Mouse (Mus musculus) heart, embryonic 14.5 days (tissue): ENCODE measurements around the gene Tmem50b. TPM values are rescaled to one million over a fixed set of nuclear protein-coding genes. Genes with fewer than 3 reads are reported as not detected.
"Not testable (repeated sequence)": the region's sequence is repeated elsewhere in the genome, so short reads cannot be mapped to it uniquely, and the experiment has no call there.

Experiments
- ATAC-seq: fragments of 200-750 bp; cut with Nextera tagmentation; 2 replicates; pipeline ENCODE4 v1.8.0; 2017; ENCODE audit warnings: low read depth, moderate TSS enrichment; ENCODE audit not compliant: insufficient number of reproducible peaks, insufficient read depth, low FRiP score
- H3K27ac ChIP-seq, 2 experiments: fragments of 200-500 bp in 1 of 2; fragments of 300-500 bp in 1 of 2; sonication (generic) in 1 of 2; replicated peaks in 1 of 2; 2 replicates each; pipeline ENCODE4 v1.5.1; 2012 to 2014; ENCODE audit warnings: low read depth in 2 of 2, low read length in 2 of 2, control low read depth in 1 of 2, mild to moderate bottlenecking in 1 of 2, mixed read lengths in 1 of 2; ENCODE audit not compliant: control insufficient read depth in 1 of 2, insufficient read depth in 1 of 2
- H3K27me3 ChIP-seq: fragments of 300-500 bp; sonication (generic); 2 replicates; pipeline ENCODE4 v1.6.1; 2014; ENCODE audit warnings: mild to moderate bottlenecking, low read length, control low read depth; ENCODE audit not compliant: control insufficient read depth, insufficient read depth
- H3K36me3 ChIP-seq: fragments of 300-500 bp; sonication (generic); 2 replicates; pipeline ENCODE4 v1.6.1; 2014; ENCODE audit warnings: mild to moderate bottlenecking, control low read depth, low read length, mixed read lengths; ENCODE audit not compliant: control insufficient read depth, insufficient read depth
- H3K4me1 ChIP-seq, 2 experiments: fragments of 200-500 bp in 1 of 2; fragments of 300-500 bp in 1 of 2; sonication (generic) in 1 of 2; 2 replicates each; pipeline ENCODE4 v1.6.1; 2012 to 2014; ENCODE audit warnings: low read length in 2 of 2, control low read depth in 1 of 2, mixed read lengths in 1 of 2; ENCODE audit not compliant: control insufficient read depth in 2 of 2, insufficient read depth in 2 of 2
- H3K4me2 ChIP-seq: fragments of 300-500 bp; sonication (generic); 2 replicates; pipeline ENCODE4 v1.6.1; 2014; ENCODE audit warnings: mild to moderate bottlenecking, low read length
- H3K4me3 ChIP-seq, 2 experiments: fragments of 200-500 bp in 1 of 2; fragments of 300-500 bp in 1 of 2; sonication (generic) in 1 of 2; 2 replicates each; pipeline ENCODE4 v1.5.1; 2012 to 2014; ENCODE audit warnings: low read length in 2 of 2, mild to moderate bottlenecking in 2 of 2, control low read depth in 1 of 2, low read depth in 1 of 2, moderate library complexity in 1 of 2; ENCODE audit not compliant: control insufficient read depth in 1 of 2, insufficient read depth in 1 of 2
- H3K9ac ChIP-seq: fragments of 300-500 bp; sonication (generic); 2 replicates; pipeline ENCODE4 v1.6.1; 2014; ENCODE audit warnings: mild to moderate bottlenecking, low read length
- H3K9me3 ChIP-seq: fragments of 300-500 bp; sonication (generic); 2 replicates; pipeline ENCODE4 v1.6.1; 2016; ENCODE audit warnings: low read length, control low read depth; ENCODE audit not compliant: control insufficient read depth
- WGBS: fragments of 180-500 bp; shearing (Covaris S2); extraction: QIAGEN DNeasy Blood & Tissue Kit; methylation state at CpG from one replicate; pipeline ENCODE4 v1.1.7; 2014; 5-methylcytosine and 5-hydroxymethylcytosine counted together
- microRNA-seq: library from miRNA; unstranded; fragments of <30 nt; microRNA quantifications from one replicate; pipeline ENCODE4, GENCODE M21; 2016
- polyA plus RNA-seq: library from polyadenylated mRNA; unstranded; fragments of >200 nt; fragmentation: Nextera tagmentation; extraction: Ambion mirVana; gene quantifications from 2 replicates; pipeline ENCODE4 v1.2.1, GENCODE M21; 2014

The Tmem50b gene
- polyA plus RNA-seq, 1 experiment from 2014 or later = 60.5 TPM

DNA sequence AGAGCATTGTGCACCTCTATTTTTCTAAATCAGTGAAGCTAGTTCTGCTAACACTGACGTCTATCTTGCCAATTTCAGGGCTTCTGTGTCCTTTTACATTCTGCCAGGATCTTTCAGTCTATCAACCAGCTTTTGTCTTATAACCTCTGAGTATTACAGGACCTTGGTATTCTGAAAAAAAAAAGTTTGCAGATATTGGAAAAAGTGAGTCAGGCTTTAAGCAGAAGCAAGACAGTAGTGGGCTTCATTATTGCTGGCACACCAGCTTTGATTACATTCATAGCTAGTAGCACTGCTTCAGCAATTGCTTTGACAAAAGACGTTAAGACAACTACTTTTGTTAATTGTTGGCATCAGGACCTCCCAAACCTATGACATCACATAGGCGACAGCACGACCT lies 66.8 kb downstream of the Tmem50b start:
- H3K9ac ChIP-seq, H3K27ac ChIP-seq, H3K27me3 ChIP-seq, H3K4me3 ChIP-seq, H3K36me3 ChIP-seq, H3K4me2 ChIP-seq, ATAC-seq, H3K9me3 ChIP-seq: not testable (repeated sequence)
- WGBS = 81% methylated on average over 4 of the region's 4 CpGs
- H3K4me1 ChIP-seq = peaks cover 29 to 39% of the 10 kb centered on the region in 2 experiments

DNA sequence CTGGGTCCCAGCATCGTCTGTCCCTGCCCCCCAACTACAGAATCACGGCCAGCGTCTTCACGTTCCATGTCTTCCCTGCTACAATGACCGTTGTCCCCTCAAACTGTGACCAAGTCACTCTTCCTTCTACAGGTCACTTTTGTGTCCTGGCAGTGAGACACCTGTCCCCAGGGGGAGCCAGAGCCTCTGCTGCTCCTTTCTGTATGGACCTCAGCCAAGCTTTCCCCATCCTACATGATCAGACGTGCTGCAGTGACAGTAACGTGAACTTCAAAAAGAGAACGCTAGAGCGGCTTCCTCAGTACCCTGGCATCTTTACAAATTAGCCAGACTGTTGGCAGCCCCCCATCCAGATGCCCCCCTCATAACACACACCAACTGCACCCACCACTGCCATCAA lies 69.0 kb downstream of the Tmem50b start:
- 70% methylated on average over 9 of the region's 9 CpGs for WGBS
- no peak for ATAC-seq

DNA sequence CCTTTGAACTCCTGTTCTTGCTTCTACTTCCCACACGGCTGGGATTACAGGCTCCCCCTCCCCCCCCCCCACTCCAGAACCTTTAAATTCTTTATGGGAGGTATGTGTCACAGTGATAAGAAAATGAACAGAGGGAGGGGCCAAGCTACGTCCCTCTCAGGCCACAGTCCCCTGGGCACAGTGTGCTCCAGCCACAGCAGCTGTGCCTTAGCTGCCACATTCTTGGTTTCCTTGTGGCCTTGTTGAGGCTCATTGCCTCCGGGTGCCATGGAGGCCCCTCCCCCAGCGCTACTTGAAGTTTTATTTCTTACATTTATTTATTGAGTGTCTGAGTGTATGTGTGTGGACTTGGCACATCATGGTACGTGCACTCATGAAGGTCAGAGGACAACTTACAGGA lies 70.1 kb downstream of the Tmem50b start:
- no peak overlapping the region for H3K27ac ChIP-seq
- 44% methylated on average over 5 of the region's 5 CpGs for WGBS
- no peaks in the 10 kb centered on the region for H3K36me3 ChIP-seq
- no peak overlapping the region for H3K9ac ChIP-seq
- H3K4me2 ChIP-seq = no peak overlapping the region
- no peaks in the 10 kb centered on the region for H3K9me3 ChIP-seq
- ATAC-seq = no peak
- no peak overlapping the region for H3K4me3 ChIP-seq
- no peaks in the 10 kb centered on the region for H3K27me3 ChIP-seq
- H3K4me1 ChIP-seq = peaks cover 9 to 18% of the 10 kb centered on the region in 2 experiments

More for the DNA sequence above, 69.0 kb downstream of the Tmem50b start:
- Histone ChIP-seq H3K9me3 (no peaks in the 10 kb centered on the region), H3K4me1 (peaks cover 20 to 29% of the 10 kb centered on the region in 2 experiments), H3K36me3 (no peaks in the 10 kb centered on the region), H3K4me3 (no peak overlapping the region), H3K27ac (no peak overlapping the region), H3K4me2 (no peak overlapping the region), H3K27me3 (no peaks in the 10 kb centered on the region), H3K9ac (no peak overlapping the region)

DNA sequence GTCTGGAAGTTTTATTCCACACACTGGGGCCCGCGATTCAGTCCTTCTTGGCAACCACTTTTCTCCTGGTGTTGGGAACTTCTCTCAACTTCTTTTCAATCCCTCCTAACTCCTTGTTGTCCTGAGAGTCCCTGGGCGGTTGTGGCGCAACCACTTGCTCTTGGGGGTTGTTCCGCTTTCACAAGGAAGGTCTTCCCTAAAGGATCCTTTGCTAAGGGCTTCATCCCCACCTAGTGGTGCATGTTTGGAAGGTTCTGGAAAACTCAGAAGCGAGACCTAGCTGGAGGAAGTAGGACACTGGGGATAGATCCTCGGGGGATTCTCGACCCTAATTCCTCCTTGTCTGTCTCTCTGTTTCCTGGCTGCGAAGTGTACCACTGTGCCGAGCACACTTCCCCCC lies 70.5 kb downstream of the Tmem50b start:
- Histone ChIP-seq H3K9ac (no peak overlapping the region), H3K4me2 (no peak overlapping the region), H3K27ac (no peak overlapping the region), H3K4me3 (no peak overlapping the region), H3K9me3 (no peaks in the 10 kb centered on the region), H3K36me3 (no peaks in the 10 kb centered on the region), H3K27me3 (no peaks in the 10 kb centered on the region), H3K4me1 (peaks cover 5 to 14% of the 10 kb centered on the region in 2 experiments; a peak in 3 of 4 replicates)
- WGBS = 70% methylated on average over 10 of the region's 10 CpGs
- ATAC-seq = no peak

DNA sequence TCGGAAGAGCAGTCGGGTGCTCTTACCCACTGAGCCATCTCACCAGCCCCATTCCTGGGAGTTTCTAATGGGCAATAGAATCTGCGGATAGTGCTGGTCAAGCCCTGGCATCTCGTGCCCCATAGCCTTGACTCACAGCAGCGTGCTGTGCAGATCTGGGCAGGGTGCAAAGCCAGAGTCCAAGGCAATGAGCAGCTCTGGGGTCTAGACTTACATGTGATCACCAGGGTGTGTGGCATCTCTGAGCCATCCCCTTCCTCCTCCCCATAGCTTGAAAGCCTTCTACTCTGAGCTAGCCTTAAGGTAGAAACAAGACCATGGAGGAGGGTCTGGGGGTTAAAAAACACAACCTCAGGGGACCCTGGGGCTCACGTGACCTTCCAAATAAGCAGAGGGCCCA lies 71.3 kb downstream of the Tmem50b start:
- Histone ChIP-seq H3K27ac (no peak overlapping the region), H3K27me3 (no peaks in the 10 kb centered on the region), H3K9ac (no peak overlapping the region), H3K36me3 (no peaks in the 10 kb centered on the region), H3K4me3 (no peak overlapping the region), H3K9me3 (no peaks in the 10 kb centered on the region), H3K4me2 (no peak overlapping the region), H3K4me1 (peaks cover 3 to 8% of the 10 kb centered on the region in 2 experiments; a peak in 2 of 4 replicates)
- no peak for ATAC-seq
- WGBS = 93% methylated on average over 6 of the region's 6 CpGs

Small RNAs within 50 kb of the gene (microRNA-seq; reads per million reads assigned to microRNA genes)
- not detected for gene Mir6367

Other genes with a start within 250 kb of the Tmem50b start
- 57.4 and 59.2 TPM in 2 replicates for gene Ifnar2, start 225.0 kb downstream of the Tmem50b start, polyA plus RNA-seq
- gene Gm21970, start 206.1 kb downstream of the Tmem50b start, polyA plus RNA-seq = not detected in 2 replicates
- gene Il10rb, start 191.6 kb downstream of the Tmem50b start, polyA plus RNA-seq = 58.5 and 59.2 TPM in 2 replicates
- 39.9 and 45.1 TPM in 2 replicates for gene Ifnar1, start 112.6 kb downstream of the Tmem50b start, polyA plus RNA-seq
- 140 and 146 TPM in 2 replicates for gene Ifngr2, start 50.7 kb downstream of the Tmem50b start, polyA plus RNA-seq
- 5.8 and 6.5 TPM in 2 replicates for gene Dnajc28, start 21.2 kb upstream of the Tmem50b start, polyA plus RNA-seq
- 56.2 and 62.8 TPM in 2 replicates for gene Gart, start 49.2 kb upstream of the Tmem50b start, polyA plus RNA-seq
- gene Son, start 49.7 kb upstream of the Tmem50b start, polyA plus RNA-seq = 102 and 108 TPM in 2 replicates
- gene Donson, start 91.0 kb upstream of the Tmem50b start, polyA plus RNA-seq = 12.3 and 15.2 TPM in 2 replicates
- gene Cryzl1, start 131.2 kb upstream of the Tmem50b start, polyA plus RNA-seq = 54.9 and 60.3 TPM in 2 replicates
- gene Itsn1, start 131.5 kb upstream of the Tmem50b start, polyA plus RNA-seq = 20.7 and 21.2 TPM in 2 replicates